Mouse (Mus musculus) ES-CJ7 (cell line): ENCODE measurements at regions not wholly inside any gene's neighbourhood (a gene's known extent, or its start where the extent isn't known, plus 50 kb on each side); places are given as distances from the start of the nearest gene placed in this dataset.

Experiments
- DNase-seq: peaks from one replicate; pipeline ENCODE4 v3.0.0; 2011; ENCODE audit warnings: low read depth, low spot score

DNA sequence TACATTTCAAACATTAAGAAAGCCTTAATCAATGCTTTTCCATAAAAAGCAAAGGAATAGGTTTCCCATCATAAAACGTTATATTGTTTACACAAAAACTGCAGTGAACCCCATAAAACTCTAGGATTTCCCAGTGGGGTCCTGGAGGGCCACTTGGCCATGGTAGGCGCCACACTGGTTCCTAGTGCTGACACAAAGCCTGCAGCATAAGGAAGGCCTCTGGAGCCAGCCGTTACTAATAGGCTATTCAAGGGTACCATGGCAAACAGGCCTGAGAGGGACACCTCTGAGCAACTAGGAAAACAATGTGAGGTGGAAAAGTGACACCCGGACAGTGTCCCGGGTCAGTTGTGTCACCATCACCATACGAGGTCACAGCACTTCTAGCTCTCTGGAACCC lies 231.9 kb downstream of the Ttc32 start:
- no peak for DNase-seq

DNA sequence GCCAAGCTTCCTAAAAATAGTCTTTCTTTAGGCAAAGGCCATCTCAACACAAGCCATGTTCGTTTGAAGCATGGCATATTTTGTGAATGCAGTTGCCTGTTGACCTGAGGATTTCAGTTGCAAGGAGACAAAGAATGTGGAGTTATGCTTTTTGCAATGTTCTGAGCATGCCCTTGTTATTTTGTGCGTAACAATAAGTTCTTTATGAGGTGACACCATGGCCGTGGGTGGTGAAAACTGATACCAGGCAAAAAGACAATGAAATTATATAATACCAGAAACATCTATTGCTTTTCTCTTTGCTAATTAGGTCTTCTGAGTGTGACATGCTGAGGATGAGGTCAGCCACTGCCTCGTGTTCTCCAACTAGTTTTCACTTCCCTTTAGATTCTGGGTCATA lies 236.4 kb downstream of the Ttc32 start:
- no peak for DNase-seq

- DNase-seq, result no peak
Observed at GRCm38 (mm10) chr12:9271484-9271883, 241.7 kb downstream of the Ttc32 start.

GRCm38 (mm10) chr12:9274181-9274580 lies 244.4 kb downstream of the Ttc32 start:
- DNase-seq, result no peak

GRCm38 (mm10) chr12:9275697-9276096 lies 245.9 kb downstream of the Ttc32 start:
- no peak for DNase-seq

- peak; percentile 76 for DNase-seq
Observed at GRCm38 (mm10) chr12:9278735-9279134, 248.9 kb downstream of the Ttc32 start.

DNA sequence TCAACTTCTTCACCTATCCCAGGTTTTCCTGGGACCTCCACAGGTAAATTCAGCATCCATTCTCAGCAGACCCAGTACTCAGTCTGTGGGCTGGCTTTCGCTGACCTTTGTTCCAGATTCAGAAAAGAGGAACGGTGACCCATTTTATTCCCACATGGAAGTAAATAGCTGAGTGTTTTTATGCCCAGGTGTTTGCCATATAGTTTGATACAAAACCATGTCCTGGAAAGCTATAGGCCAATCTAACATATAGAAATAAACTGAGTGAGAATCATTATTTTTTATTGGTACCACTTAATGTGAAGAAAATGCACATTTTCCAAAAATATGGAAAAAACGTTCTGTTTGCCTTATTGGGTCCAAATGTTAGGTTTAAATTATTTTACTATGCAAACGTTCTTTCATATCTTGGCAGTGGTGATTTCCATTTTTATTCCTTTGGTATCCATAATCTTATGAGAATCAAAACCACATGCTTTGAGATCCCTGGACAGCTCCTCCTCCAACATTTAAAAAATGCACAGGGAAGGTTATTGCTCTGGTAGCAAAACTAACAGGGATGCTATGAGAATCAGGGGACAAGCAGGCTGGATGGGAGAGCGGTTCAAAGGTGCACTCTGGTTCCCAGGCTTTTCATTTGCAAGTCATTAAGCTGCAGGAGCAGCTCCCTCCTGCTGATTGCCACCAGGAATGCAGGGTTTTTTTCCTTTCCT lies 250.3 kb downstream of the Ttc32 start:
- peak; percentile 14 for DNase-seq

DNA sequence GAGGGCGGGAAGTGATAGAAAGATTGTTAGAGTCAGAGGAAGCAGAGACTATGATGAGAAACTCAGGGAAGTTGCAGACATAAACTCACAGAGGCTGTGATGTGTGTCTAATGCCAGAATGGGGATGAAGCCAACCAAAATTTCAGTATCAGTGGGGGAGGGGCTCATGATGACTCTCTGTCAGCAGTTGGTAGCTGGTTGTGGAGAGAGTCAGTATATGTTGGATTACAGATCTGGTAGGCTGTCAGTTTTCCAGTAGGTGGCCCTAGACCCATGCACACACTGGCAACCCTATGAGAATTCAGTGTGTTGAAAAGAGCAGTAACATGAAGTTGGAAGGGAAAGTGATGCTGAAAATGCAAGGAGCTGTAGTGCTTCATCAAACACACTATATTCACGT lies 257.5 kb downstream of the Ttc32 start:
- no peak for DNase-seq

- no peak for DNase-seq
Observed at GRCm38 (mm10) chr12:9292656-9293055, 262.9 kb downstream of the Ttc32 start.

DNA sequence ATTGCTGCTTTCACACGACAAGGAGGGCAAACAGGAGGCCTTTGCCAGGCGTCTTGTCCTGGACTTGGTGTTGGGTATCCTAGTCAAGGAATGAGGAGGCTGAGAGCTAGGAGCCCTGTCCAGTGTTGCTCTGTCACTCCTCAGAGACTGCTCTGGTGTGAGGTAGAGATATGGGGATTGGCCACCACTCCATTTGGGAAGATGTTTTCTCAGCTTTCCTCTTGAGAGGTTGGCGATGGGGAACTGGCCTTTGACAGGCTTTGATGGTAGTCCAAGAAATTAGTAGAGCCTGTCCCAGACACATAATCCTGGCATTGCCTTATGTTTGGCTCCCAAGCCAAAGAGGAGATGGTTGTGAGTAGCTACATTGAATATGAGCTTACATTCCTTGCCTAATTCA lies 265.4 kb downstream of the Ttc32 start:
- no peak for DNase-seq

- no peak for DNase-seq
Observed at GRCm38 (mm10) chr12:9298848-9299655, 269.3 kb downstream of the Ttc32 start.

DNA sequence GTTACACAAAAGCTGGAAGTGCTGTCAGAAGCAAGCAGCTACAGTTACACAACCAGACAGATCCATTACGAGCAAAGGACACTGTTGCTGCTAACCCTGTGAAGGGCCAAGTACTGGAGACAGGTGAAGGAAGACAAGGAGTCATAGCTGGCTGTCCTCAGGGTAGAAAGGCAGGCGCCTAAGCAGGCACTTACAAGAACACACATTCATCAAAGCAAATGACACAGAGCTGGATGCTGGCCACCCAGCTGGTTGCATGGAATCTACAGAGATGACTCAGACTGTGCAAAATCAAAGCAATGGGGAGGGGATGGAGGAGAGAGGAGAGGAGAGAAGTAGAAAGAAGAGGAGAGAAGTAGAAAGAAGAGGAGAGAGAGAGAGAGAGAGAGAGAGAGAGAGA lies 265.8 kb upstream of the Osr1 start:
- no peak for DNase-seq

- DNase-seq, result no peak
Observed at GRCm38 (mm10) chr12:9337891-9338672, 231.8 kb upstream of the Osr1 start.

DNA sequence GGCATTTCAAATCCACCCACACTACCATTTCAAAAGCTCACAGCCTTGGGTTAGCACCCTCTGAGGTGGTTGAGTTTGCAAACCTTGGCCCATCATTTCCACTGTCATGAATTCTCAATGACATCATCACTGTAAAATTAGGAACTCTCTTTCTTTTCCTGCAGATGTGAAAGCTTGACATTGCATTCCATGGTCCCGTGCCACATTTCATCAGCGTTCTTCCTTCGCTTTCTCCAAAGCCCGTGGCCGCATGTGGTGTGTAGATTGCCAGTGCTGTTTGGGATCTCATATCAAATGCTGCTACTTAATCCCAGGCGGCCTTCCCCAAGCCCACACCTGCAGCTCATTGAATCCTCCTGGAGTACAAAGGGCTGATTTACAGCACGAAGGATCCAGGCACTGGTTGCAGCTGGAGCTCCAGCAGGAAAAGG lies 231.1 kb upstream of the Osr1 start:
- no peak for DNase-seq

GRCm38 (mm10) chr12:9340769-9341168 lies 229.1 kb upstream of the Osr1 start:
- no peak for DNase-seq

DNA sequence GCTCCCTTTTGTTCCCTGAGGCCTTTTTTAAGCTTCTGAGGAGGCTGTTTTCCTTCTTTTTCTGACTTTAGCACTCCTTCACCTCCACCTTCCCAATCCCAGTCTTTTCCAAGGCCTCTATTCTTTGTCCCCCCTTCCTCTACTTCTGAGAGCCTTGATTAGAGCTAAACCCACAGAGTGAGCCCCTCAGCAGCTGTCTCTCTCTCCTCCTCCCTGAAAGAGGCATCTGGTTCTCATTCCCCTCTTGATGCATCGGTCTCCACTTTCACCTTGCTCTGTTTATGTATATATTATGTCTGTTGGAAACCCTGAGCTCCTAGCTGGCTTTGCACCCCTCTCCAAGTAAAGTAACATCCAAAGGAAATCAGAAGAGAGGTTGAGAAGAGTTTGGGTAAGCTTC lies 224.6 kb upstream of the Osr1 start:
- no peak for DNase-seq

DNA sequence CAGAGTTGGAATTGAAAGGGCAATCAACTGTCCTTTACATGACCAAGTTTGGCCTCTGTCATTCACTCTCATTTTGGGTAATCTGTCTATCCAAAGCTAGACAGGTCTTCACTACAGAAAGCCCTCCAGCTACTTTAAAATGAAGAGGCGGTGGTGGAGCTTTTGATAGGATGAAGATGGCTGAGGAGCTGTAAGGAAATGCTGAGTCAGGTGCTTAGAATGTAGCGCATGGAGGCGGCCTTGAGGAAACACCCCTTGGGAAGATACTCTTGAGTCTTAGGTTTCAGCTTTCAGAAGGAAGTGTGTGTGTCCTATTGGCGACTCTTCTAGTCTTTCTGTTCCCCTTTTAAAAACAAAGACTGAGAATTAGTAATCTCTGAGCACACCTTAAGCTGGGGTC lies 214.4 kb upstream of the Osr1 start:
- no peak for DNase-seq

DNA sequence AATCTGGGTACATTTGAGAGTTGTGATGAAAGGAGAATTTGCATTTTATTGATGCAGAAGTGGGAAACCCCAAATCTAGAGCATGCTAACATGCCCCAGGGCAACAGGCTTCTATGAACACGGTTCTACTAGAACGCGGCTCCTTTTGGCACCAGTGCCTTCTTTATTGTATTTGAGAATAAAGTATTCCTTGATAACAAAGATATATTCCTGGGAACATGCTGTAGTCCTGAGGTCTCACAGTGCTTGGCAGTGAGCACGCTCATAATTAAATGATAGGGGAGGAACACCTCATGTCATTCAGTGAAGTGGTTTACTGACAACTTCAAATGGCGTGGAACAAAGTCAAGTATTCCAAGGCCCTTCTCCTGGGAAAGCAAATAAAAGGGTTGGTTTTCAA lies 212.1 kb upstream of the Osr1 start:
- DNase-seq, result no peak

GRCm38 (mm10) chr12:9358872-9359271 lies 211.0 kb upstream of the Osr1 start:
- DNase-seq, result peak; percentile 15

GRCm38 (mm10) chr12:9365931-9366330 lies 204.0 kb upstream of the Osr1 start:
- no peak for DNase-seq

GRCm38 (mm10) chr12:9368682-9369081 lies 201.2 kb upstream of the Osr1 start:
- DNase-seq, result no peak

DNA sequence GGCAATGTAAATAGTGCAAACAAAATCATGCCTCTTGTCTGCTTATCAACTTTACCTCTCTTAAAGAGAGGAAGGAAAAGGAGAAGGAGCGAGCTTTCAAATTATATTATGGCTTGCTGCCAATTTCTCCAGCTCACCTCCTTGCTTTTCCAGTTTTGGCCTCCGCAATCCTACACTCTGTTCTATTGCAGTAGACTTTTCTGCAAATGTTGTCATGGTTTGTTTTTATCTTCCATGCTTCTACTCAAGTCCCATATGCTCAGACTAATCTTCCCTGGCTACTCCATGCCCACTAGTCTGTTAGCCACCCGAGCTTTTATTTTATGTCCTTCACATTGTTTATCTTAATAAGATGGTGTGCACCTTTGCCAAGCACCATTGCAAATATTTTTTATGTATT lies 168.0 kb upstream of the Osr1 start:
- DNase-seq, result no peak
